Mouse (Mus musculus) regulatory T cell (primary cell): ENCODE results near the gene Rasgef1a.

Experiments used
- in situ Hi-C: fragments of 300-600 bp; cut with MboI, MseI; formaldehyde crosslinking; loops from one replicate; pipeline ENCODE4 v1.15.1; 2025; ENCODE audit warnings: high pct_unique_total_duplicates

Gene Rasgef1a

GRCm38 (mm10) chr6:118022898-118023635, 11.8 kb downstream of the Rasgef1a start:
- in situ Hi-C loops = no loop called here

GRCm38 (mm10) chr6:118027036-118027435, 15.8 kb downstream of the Rasgef1a start:
- in situ Hi-C loops = loop anchor here (25.0 kb wide), 1 partner anchor 865 kb away; the partner anchor contains the start of gene Cxcl12

DNA sequence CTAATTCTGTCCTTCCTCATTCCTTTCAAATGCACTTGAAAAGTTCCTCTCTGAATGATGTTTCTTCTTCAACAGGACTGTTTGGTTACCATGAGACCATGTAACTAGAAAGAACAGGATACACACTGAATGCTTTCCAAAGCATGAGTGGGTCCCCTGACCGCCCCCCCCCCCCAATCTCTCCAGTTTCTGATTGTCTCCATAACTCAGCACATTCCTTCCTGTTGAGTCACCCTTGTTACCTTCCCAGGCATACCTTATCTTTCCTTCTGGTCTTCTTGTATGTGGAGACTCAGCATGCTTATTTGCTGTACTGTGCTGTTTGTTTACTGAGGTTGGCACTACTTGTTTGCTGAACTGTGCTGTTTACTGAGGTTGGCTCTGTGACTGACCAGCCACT, 20.2 kb downstream of the Rasgef1a start:
- in situ Hi-C loops = loop anchor here (25.0 kb wide), 1 partner anchor 869 kb away; the partner anchor contains the start of gene Cxcl12

GRCm38 (mm10) chr6:118035639-118036038, 24.4 kb downstream of the Rasgef1a start:
- in situ Hi-C loops = loop anchor here (25.0 kb wide), 1 partner anchor 873 kb away; the partner anchor contains the start of gene Cxcl12

DNA sequence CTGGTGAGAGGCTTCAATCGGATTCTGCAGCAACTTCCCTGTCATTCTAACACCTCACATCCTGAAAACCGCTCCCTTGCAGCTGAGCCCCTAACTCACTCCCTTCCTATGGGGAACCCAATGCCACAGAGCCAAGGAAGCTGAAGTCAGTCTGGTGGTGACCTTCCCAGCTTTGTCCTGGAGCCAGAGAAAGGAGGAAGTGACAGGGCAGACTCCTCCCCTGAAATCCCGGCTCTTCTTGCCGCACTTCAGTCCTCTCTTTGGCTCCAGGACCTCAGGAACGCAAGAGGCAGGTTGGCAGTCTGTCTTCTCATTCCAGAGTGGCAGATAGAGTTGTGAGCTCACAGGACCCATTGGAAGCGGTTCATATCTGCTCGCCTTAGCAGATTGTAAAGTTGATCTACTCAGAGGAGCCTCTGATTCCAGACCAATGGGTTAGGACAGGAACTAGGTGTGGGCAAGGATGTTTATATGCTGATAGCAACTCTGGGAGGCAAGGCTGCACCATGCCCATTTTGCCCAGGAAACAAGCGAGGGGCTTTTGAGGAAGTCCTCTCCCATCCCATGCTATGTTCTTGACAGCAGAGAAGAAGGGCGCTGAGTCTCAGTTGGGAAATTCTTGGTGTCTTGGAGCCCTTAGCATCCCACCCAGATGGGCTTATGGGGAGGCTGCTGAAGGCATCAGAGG, 25.0 kb downstream of the Rasgef1a start:
- in situ Hi-C loops = loop anchor here (25.0 kb wide), 1 partner anchor 874 kb away; the partner anchor contains the start of gene Cxcl12

GRCm38 (mm10) chr6:118036866-118037265, 25.6 kb downstream of the Rasgef1a start:
- in situ Hi-C loops = loop anchor here (25.0 kb wide), 1 partner anchor 875 kb away; the partner anchor contains the start of gene Cxcl12

DNA sequence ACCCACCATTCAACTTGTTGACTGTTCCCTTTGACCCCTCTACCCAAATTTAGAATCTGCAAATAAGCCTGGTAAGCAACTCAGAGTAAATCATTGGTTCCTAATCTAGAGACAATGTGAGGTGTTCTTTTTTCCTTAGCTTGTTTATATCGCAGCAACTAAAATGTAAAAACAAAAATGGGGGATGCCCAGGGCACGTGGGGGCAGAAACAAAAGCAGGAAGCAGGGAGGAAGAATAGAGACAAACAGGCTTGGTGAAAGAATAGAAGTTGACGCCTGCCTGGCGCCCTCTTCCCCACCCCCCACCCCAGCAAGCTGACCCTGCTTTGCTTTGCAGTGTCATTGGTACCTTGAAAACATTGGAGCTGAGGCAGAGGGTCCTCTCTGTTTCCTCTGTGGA, 33.9 kb downstream of the Rasgef1a start:
- in situ Hi-C loops = loop anchor here (25.0 kb wide), 1 partner anchor 883 kb away; the partner anchor contains the start of gene Cxcl12

DNA sequence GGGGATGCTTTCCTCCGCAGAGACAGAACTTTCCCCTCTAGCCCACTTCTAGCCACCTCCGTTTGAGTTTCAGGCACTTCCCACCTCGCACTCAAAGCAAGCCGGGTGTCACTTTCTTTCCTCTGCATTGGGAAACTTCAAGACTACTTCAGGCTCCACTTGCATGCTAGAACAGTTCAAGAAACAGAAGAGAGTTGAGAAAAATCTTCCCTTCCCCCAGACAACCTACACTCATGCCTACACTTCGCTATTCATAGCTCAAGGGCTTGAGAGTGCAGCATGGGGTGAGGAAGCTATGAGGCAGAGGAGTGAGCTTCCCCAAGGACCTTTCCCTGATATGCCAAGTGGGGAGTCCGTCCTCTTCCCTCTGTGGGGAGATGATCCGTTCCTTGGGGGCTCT, 34.7 kb downstream of the Rasgef1a start:
- in situ Hi-C loops = loop anchor here (25.0 kb wide), 1 partner anchor 884 kb away; the partner anchor contains the start of gene Cxcl12

DNA sequence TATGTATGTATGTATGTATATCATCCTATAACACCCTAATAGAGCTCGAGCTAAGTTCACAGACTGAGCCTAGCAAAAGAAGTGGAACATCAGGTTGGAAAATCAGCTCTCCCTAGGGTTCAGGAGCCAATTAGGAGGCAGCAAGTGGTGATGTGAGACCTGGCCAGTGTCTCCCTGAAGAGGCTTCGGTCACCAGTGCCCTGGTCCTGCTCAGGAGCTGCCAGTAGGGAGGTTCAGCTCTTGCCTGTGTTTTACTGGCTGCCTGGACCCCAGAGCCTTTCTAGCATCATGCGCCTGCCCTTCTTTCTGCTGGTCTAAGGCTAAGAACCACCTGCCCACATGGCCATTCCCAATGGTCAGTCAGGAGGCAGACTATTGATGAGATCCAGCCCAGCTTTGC, 35.3 kb downstream of the Rasgef1a start:
- in situ Hi-C loops = loop anchor here (25.0 kb wide), 1 partner anchor 884 kb away; the partner anchor contains the start of gene Cxcl12

- in situ Hi-C loops = loop anchor here (25.0 kb wide), 1 partner anchor 885 kb away; the partner anchor contains the start of gene Cxcl12
Observed at GRCm38 (mm10) chr6:118046924-118047323, 35.7 kb downstream of the Rasgef1a start.

- in situ Hi-C loops = loop anchor here (25.0 kb wide), 1 partner anchor 886 kb away; the partner anchor contains the start of gene Cxcl12
Observed at GRCm38 (mm10) chr6:118047811-118048505, 36.7 kb downstream of the Rasgef1a start.

- in situ Hi-C loops = loop anchor here (25.0 kb wide), 1 partner anchor 887 kb away; the partner anchor contains the start of gene Cxcl12
Observed at GRCm38 (mm10) chr6:118049776-118050175, 38.5 kb downstream of the Rasgef1a start.

GRCm38 (mm10) chr6:118051474-118051873, 40.2 kb downstream of the Rasgef1a start:
- in situ Hi-C loops = no loop called here

- in situ Hi-C loops = no loop called here
Observed at GRCm38 (mm10) chr6:118055209-118055608, 44.0 kb downstream of the Rasgef1a start.

GRCm38 (mm10) chr6:118061266-118061665, 50.0 kb downstream of the Rasgef1a start:
- in situ Hi-C loops = no loop called here

DNA sequence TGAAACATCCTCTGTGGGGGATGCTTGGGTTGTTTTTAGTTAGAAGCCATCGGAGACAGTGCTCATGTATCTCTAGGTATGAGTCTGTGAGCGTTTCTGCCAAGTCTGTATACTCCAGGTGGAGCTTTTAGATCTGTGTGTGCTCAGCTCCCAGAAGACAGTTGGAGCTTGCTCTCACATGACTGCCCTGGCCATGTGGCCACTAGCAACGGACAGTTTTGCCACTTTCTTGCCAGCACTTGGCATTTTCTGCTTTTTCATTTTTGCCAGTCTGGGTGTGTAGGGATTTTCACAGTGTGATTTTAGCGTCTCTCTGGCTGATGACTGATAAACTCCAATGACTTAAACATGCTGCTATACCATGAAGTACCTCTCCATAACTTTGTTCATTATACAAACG, 52.0 kb downstream of the Rasgef1a start:
- in situ Hi-C loops = no loop called here

DNA sequence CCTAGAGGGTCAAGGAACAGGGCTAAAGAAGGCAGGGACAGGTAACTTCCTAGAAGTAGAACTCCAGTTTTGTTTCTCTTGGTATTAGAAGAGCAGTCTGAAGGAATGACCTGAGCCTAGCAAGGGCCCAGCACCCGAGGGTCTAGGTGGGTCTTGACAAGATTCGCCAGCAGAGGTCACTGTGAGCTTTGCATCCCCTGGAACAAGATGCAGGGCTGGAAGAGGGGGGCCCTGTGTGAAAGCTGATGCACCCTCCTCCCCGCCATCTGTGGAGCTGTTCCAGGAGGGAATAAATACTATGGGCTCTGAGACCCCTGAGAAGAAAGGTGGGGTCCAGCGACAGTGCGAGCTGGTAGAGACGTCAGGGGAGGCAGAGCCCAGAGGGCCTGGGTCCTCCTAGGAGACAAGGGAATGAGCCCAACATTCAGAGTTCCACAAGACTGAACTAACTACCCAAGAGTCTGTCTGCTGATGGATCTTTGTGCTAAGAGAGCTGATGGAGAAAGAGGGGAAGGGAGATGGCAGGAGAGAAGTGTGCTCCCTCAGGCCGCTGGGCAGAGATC, 53.8 kb downstream of the Rasgef1a start:
- in situ Hi-C loops = no loop called here

DNA sequence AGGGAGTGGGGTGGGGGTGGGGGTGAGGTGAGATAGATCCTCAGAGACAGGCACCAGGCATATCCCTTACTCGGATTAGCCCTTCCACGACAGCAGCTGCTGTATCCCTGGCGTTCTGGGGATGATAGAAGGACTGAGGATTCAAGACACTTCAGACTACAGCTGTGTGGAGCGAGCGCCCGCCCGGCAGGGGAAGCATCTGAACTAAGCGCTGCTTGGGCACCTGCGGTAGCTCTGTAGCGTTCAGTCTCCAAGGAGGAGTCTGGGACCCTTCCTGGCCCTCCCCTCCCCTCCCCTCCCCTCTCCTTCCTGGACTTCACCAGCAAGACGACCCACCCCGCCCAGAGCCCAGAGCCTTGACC, 54.6 kb downstream of the Rasgef1a start:
- in situ Hi-C loops = no loop called here

GRCm38 (mm10) chr6:118066199-118067081, 55.2 kb downstream of the Rasgef1a start:
- in situ Hi-C loops = no loop called here

DNA sequence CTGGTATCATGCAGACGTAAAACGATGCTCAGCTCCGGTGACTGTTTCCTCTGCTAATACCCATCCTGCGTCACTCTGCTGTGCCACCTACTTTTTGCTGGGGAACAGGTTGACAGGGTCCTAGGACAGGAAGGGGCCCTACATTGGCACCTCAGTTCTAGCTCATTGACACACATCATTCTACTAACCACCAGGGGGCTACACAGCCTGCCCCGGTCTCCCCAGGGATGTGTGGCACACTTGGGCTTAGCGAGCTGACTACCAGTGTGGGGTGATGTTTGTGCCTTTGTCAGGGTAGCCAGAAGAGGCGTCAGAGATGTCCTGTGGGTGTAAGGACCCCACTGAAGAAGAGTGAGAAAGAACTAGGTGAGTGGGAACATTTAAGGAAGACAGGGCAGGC, 56.5 kb downstream of the Rasgef1a start:
- in situ Hi-C loops = no loop called here
